Mouse (Mus musculus) megakaryocyte, embryonic 14.5 days (primary cell): Measurements from ENCODE around the gene Csrnp1.

Experiments
- FLI1 ChIP-seq: IDR thresholded peaks from 2 replicates; pipeline ENCODE4 v1.6.1; 2012; ENCODE audit warnings: low read length, inconsistent platforms, mixed read lengths
- GATA1 ChIP-seq: IDR thresholded peaks from 3 replicates; pipeline ENCODE4 v1.6.1; 2012; ENCODE audit warnings: mixed read lengths, low read length, inconsistent platforms, borderline replicate concordance

DNA sequence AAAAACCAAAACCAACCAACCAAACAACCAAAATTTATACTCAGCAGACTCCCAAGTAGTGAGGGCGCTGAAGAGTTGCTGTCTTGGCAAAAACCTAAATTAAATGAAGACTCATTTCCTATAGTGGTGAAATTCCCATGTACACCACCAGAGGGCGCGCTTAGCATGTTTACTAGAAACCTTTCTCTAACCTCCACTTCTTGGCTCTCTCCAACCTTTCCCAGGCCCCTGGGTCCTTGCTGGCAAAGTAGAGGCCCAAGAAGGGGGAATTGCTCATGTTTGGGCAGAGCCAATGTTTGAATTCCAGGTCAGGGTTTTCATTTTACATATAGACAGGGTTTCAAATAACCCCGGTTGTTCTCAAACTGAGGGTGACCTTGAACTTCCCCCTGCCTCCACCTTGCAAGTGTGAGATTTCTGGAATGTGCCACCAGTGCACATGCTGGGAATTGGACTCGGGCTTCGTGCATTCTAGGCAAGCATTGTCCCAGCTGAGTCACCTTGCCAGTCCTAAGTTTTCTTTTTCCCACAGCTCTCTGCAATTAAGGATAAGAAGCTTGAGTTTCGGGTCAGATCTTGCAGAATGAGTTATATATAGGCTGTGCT, 35.9 kb upstream of the Csrnp1 start:
- no peak for TF ChIP-seq FLI1
- TF ChIP-seq GATA1: no peak
